Comparison of ENCODE assay signal across 8 mouse cellular contexts in genomic region chr11:17052476-17053049, GRCm38 (mm10). TPM values are rescaled to one million over a fixed set of nuclear protein-coding genes. Genes with fewer than 3 reads are reported as not detected.
DNase-seq lines count a peak whose midpoint lies in the region; ATAC-seq and TF ChIP-seq lines count a peak whose summit lies in the region.

No protein-coding gene starts in this region.

- peaks cover 20% of the 10 kb centered on the region for H3K4me1 ChIP-seq in forebrain, embryonic 12.5 days
- 0 out of 2 replicates have a peak, but pooled peaks cover 5% of the 10 kb centered on the region for H3K4me1 ChIP-seq in intestine, embryonic 14.5 days (replicated peaks; ENCODE audit: control insufficient read depth, insufficient read depth, low read length)
- H3K4me1 ChIP-seq in liver, postnatal 0 days (ENCODE audit: insufficient read depth): no peaks in the 10 kb centered on the region
- no peaks in the 10 kb centered on the region for H3K4me1 ChIP-seq in stomach, postnatal 0 days (replicated peaks; ENCODE audit: control insufficient read depth, insufficient read depth)

- no peak for TF ChIP-seq POLR2A in brain, embryonic 14.5 days (IDR thresholded peaks at IDR 0.05; ENCODE audit: borderline replicate concordance, extremely low read depth, insufficient read depth, insufficient read length, poor library complexity, severe bottlenecking)

- H3K9me3 ChIP-seq in forebrain, embryonic 12.5 days: no peaks in the 10 kb centered on the region
- H3K9me3 ChIP-seq in intestine, embryonic 14.5 days (ENCODE audit: control insufficient read depth, low read length): no peaks in the 10 kb centered on the region
- H3K9me3 ChIP-seq in liver, postnatal 0 days (ENCODE audit: low read length): no peaks in the 10 kb centered on the region
- no peaks in the 10 kb centered on the region for H3K9me3 ChIP-seq in stomach, postnatal 0 days (ENCODE audit: control insufficient read depth, low read length)

- H3K4me2 ChIP-seq in forebrain, embryonic 12.5 days: peak overlapping the region; percentile 79
- peak overlapping the region; percentile 70 for H3K4me2 ChIP-seq in intestine, embryonic 14.5 days (ENCODE audit: low read length)
- peak overlapping the region; percentile 65 for H3K4me2 ChIP-seq in liver, postnatal 0 days (ENCODE audit: low read depth, low read length)
- peak overlapping the region; percentile 63 for H3K4me2 ChIP-seq in stomach, postnatal 0 days (replicated peaks; ENCODE audit: low read depth)

- peak; percentile 39; the same call in 1 of the 2 replicates for ATAC-seq in forebrain, embryonic 12.5 days (ENCODE audit: low FRiP score)
- no peak for ATAC-seq in intestine, embryonic 14.5 days (replicated peaks; ENCODE audit: low FRiP score, low TSS enrichment, low read depth)
- no peak for ATAC-seq in liver, postnatal 0 days
- no peak for ATAC-seq in stomach, postnatal 0 days (ENCODE audit: low FRiP score, low TSS enrichment)
- no peak for ATAC-seq in CD4-positive, CD25-positive, alpha-beta regulatory T cell, adult 4 months

- no peak for TF ChIP-seq EP300 in liver, postnatal 0 days (IDR thresholded peaks at IDR 0.05; ENCODE audit: low read depth)
- TF ChIP-seq EP300 in stomach, postnatal 0 days (optimal IDR thresholded peaks at IDR 0.05): no peak

- no peak for TF ChIP-seq CTCF in gastrocnemius, adult 2 months (IDR thresholded peaks at IDR 0.05)
- TF ChIP-seq CTCF in brain, embryonic 14.5 days (IDR thresholded peaks at IDR 0.05; ENCODE audit: borderline replicate concordance, extremely low read depth, insufficient read depth, insufficient read length): no peak
- TF ChIP-seq CTCF in liver, postnatal 0 days (IDR thresholded peaks at IDR 0.05; ENCODE audit: low read depth): no peak
- TF ChIP-seq CTCF in stomach, postnatal 0 days (IDR thresholded peaks at IDR 0.05; ENCODE audit: low read depth): no peak

- 17% methylated on average over 6 of the region's 6 CpGs for WGBS in forebrain, embryonic 12.5 days
- 11% methylated on average over 6 of the region's 6 CpGs for WGBS in intestine, embryonic 14.5 days
- WGBS in liver, postnatal 0 days (ENCODE audit: insufficient replicate concordance): 22% methylated on average over 6 of the region's 6 CpGs
- WGBS in stomach, postnatal 0 days: 19% methylated on average over 6 of the region's 6 CpGs

- H3K9ac ChIP-seq in forebrain, embryonic 12.5 days: peak overlapping the region; percentile 72
- H3K9ac ChIP-seq in intestine, embryonic 14.5 days (ENCODE audit: low read length): peak overlapping the region; percentile 67
- peak overlapping the region; percentile 58; the same call in 1 of the 2 replicates for H3K9ac ChIP-seq in liver, postnatal 0 days (replicated peaks)
- peak overlapping the region; percentile 71 for H3K9ac ChIP-seq in stomach, postnatal 0 days (ENCODE audit: low read length)

- H3K36me3 ChIP-seq in forebrain, embryonic 12.5 days (replicated peaks): no peaks in the 10 kb centered on the region
- no peaks in the 10 kb centered on the region for H3K36me3 ChIP-seq in intestine, embryonic 14.5 days (ENCODE audit: control insufficient read depth, insufficient read depth, low read length)
- no peaks in the 10 kb centered on the region for H3K36me3 ChIP-seq in liver, postnatal 0 days (replicated peaks; ENCODE audit: insufficient read depth, low read length)
- no peaks in the 10 kb centered on the region for H3K36me3 ChIP-seq in stomach, postnatal 0 days (ENCODE audit: control insufficient read depth, insufficient read depth, low read length)

- intact Hi-C loops in gastrocnemius, adult 2 months (cut with DNase I): no loop called here
- intact Hi-C loops in gastrocnemius, postnatal 14 days (cut with DNase I; ENCODE audit: low total_unique reads): no loop called here

- no peaks in the 10 kb centered on the region for H3K27me3 ChIP-seq in forebrain, embryonic 12.5 days
- H3K27me3 ChIP-seq in intestine, embryonic 14.5 days (replicated peaks; ENCODE audit: control insufficient read depth, insufficient read depth, low read length): no peaks in the 10 kb centered on the region
- no peaks in the 10 kb centered on the region for H3K27me3 ChIP-seq in liver, postnatal 0 days (ENCODE audit: insufficient read depth, low read length)
- no peaks in the 10 kb centered on the region for H3K27me3 ChIP-seq in stomach, postnatal 0 days (ENCODE audit: control insufficient read depth, insufficient read depth, low read length)

- H3K27ac ChIP-seq in gastrocnemius, adult 2 months: peak overlapping the region; percentile 87
- H3K27ac ChIP-seq in forebrain, embryonic 12.5 days: peak overlapping the region; percentile 74; the same call in 1 of the 2 replicates
- H3K27ac ChIP-seq in intestine, embryonic 14.5 days (ENCODE audit: low read depth): no peak overlapping the region
- no peak overlapping the region; the same call in 1 of the 2 replicates for H3K27ac ChIP-seq in liver, postnatal 0 days (ENCODE audit: low read depth)
- peak overlapping the region; percentile 81 for H3K27ac ChIP-seq in stomach, postnatal 0 days (replicated peaks)

- H3K4me3 ChIP-seq in gastrocnemius, adult 2 months: peak overlapping the region; percentile 84
- peak overlapping the region; percentile 59 for H3K4me3 ChIP-seq in forebrain, embryonic 12.5 days (replicated peaks)
- peak overlapping the region; percentile 56 for H3K4me3 ChIP-seq in intestine, embryonic 14.5 days (ENCODE audit: low read depth, low read length)
- H3K4me3 ChIP-seq in liver, postnatal 0 days (ENCODE audit: low read depth, low read length): peak overlapping the region; percentile 37
- H3K4me3 ChIP-seq in stomach, postnatal 0 days (ENCODE audit: low read depth, low read length): peak overlapping the region; percentile 57

- DNase-seq in gastrocnemius, adult 2 months: no peak
- no peak for DNase-seq in gastrocnemius, postnatal 14 days
- DNase-seq in brain, embryonic 14.5 days (ENCODE audit: low read depth): peak; percentile 62
- no peak for DNase-seq in intestine, embryonic 14.5 days (ENCODE audit: low spot score)
- DNase-seq in liver, postnatal 0 days: no peak
- no peak for DNase-seq in stomach, postnatal 0 days (ENCODE audit: low spot score)

RNA-seq across cellular contexts. Expression of gene Plek, which starts 0.4 kb away (rescaled TPM):
- under 1 TPM; 0.84 to 0.99 TPM for total RNA-seq in gastrocnemius, adult 2 months (2021)
- 1 to 10 TPM; 1.6 to 1.9 TPM for total RNA-seq in gastrocnemius, postnatal 14 days (2021)
- polyA plus RNA-seq in brain, embryonic 14.5 days (2012; rRNA removed): 2.9 and 3.3 TPM in 2 replicates
- 3.7 and 4.4 TPM in 2 replicates for polyA plus RNA-seq in forebrain, embryonic 12.5 days (2016; fragmentation: Nextera tagmentation; extraction: Ambion mirVana)
- 3.0 and 3.3 TPM in 2 replicates for polyA plus RNA-seq in intestine, embryonic 14.5 days (2014; fragmentation: Nextera tagmentation; extraction: Ambion mirVana)
- 19.8 and 22.5 TPM in 2 replicates for polyA plus RNA-seq in liver, postnatal 0 days (2015; fragmentation: Nextera tagmentation; extraction: Ambion mirVana)
- 0.93 and 0.98 TPM in 2 replicates for polyA plus RNA-seq in stomach, postnatal 0 days (2015; fragmentation: Nextera tagmentation; extraction: Ambion mirVana)
- polyA plus RNA-seq in CD4-positive, CD25-positive, alpha-beta regulatory T cell, adult 4 months (2017; shearing (Covaris generic)): 1 to 10 TPM; 3.9 to 6.3 TPM

RNA-seq across cellular contexts. Expression of gene Cnrip1, which starts 1.2 kb away (rescaled TPM):
- 1 to 10 TPM; 2.3 to 2.6 TPM for total RNA-seq in gastrocnemius, adult 2 months (2021)
- 1 to 10 TPM; 6.9 to 7.7 TPM for total RNA-seq in gastrocnemius, postnatal 14 days (2021)
- 104 and 132 TPM in 2 replicates for polyA plus RNA-seq in brain, embryonic 14.5 days (2012; rRNA removed)
- polyA plus RNA-seq in forebrain, embryonic 12.5 days (2016; fragmentation: Nextera tagmentation; extraction: Ambion mirVana): 31.1 and 33.2 TPM in 2 replicates
- polyA plus RNA-seq in intestine, embryonic 14.5 days (2014; fragmentation: Nextera tagmentation; extraction: Ambion mirVana): 28.9 and 37.4 TPM in 2 replicates
- polyA plus RNA-seq in liver, postnatal 0 days (2015; fragmentation: Nextera tagmentation; extraction: Ambion mirVana): 3.7 TPM in 2 replicates
- 15.1 and 15.9 TPM in 2 replicates for polyA plus RNA-seq in stomach, postnatal 0 days (2015; fragmentation: Nextera tagmentation; extraction: Ambion mirVana)
- polyA plus RNA-seq in CD4-positive, CD25-positive, alpha-beta regulatory T cell, adult 4 months (2017; shearing (Covaris generic)): 1 to 10 TPM; 5.3 to 7.4 TPM

Comparison
In these comparisons a context has a peak if more than half of its experiments do, and no peak if none do; other contexts are left out.
1. H3K27ac ChIP-seq: peak in gastrocnemius, adult 2 months (single experiment), forebrain, embryonic 12.5 days (single experiment) and stomach, postnatal 0 days (single experiment); none in intestine, embryonic 14.5 days (single experiment) and liver, postnatal 0 days (single experiment).
2. Peak in every context shown above with its lines, with median percentiles within 50 percentile points of each other: H3K4me3 ChIP-seq, H3K4me2 ChIP-seq and H3K9ac ChIP-seq.